Mouse (Mus musculus): ENCODE results near the gene Tmem164. TPM values are rescaled to one million over a fixed set of nuclear protein-coding genes. Genes with fewer than 3 reads are reported as not detected.

Tmem164 gene
- polyA plus RNA-seq, 1 experiment, result 30.2 TPM

DNA sequence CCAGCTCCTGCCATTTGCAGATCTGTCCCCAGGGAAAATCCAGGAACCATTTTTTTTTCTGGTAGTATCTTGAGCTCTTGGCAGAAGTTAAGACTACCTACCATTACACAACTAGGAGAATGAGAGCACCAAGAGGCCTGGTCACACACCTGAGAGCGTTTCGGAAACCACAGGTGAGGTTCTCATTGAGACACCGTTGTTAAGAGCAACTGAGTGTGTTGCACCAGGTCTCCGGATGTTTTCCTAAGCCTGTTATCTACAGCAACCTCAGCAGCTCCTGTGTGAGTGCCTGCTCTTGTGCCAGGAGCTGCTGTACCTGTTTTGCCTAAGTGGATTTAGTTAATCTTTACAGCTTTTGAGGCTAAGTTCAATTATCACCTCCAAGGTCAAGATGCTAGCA lies 92.5 kb downstream of the Tmem164 start:
- Histone ChIP-seq H3K4me1 (ENCODE audit: control insufficient read depth, insufficient read depth, low read length) (no peaks in the 10 kb centered on the region; the same call in 1 of the 2 replicates), H3K4me3 (replicated peaks; ENCODE audit: control insufficient read depth, low read depth, low read length) (no peak overlapping the region), H3K27ac (ENCODE audit: control insufficient read depth, insufficient read depth, low read depth, low read length, poor library complexity) (no peak overlapping the region)
- TF ChIP-seq CTCF (IDR thresholded peaks at IDR 0.05; ENCODE audit: control insufficient read depth, insufficient read depth, low read length) (no peak), POLR2A (IDR thresholded peaks at IDR 0.05; ENCODE audit: borderline replicate concordance, control insufficient read depth, low read depth, low read length) (no peak)
- WGBS, result 82% methylated on average over 4 of the region's 4 CpGs

DNA sequence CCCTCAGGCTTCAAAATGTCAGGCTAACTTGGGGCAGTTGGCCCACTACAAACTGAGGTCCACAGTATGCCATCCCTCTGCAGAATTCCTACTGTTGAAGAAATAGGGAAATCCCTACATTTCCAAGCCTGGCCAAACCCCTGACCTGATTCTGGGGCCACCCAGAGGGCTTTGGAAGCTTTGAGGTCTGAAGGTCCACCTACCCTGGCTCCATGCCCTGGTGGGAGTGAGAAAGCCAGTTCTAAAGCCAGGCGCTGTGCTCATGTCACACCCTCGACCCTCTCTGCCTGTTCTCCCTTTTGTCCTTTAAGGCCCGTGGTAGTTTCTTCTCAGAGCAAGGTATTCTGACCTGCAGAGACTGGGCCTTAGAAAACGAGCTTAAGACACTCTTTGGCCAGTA lies 94.9 kb downstream of the Tmem164 start:
- Histone ChIP-seq H3K27ac (ENCODE audit: control insufficient read depth, insufficient read depth, low read depth, low read length, poor library complexity) (no peak overlapping the region), H3K4me3 (replicated peaks; ENCODE audit: control insufficient read depth, low read depth, low read length) (no peak overlapping the region), H3K4me1 (ENCODE audit: control insufficient read depth, insufficient read depth, low read length) (no peaks in the 10 kb centered on the region; the same call in 1 of the 2 replicates)
- TF ChIP-seq CTCF (IDR thresholded peaks at IDR 0.05; ENCODE audit: control insufficient read depth, insufficient read depth, low read length) (no peak), POLR2A (IDR thresholded peaks at IDR 0.05; ENCODE audit: borderline replicate concordance, control insufficient read depth, low read depth, low read length) (no peak)
- 60% methylated on average over 4 of the region's 4 CpGs for WGBS

DNA sequence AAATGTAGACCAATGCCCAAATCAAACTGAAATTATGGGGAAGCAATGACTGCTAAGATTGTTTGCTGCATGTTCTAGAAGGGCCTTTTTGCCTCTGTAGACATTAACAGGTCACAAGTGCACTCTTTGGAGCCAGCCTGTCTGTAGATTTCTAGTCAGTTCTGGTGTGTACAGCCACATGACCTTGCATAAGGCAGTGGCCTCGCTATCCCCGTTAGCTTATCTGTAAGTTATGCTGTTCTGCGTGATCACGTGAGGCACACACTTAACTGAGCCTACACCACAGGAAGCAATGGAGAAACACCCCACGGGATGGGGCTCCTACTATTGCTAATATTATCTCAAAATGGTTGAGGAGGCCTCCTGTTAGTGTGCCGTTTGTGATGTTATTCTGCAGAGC lies 97.4 kb downstream of the Tmem164 start:
- TF ChIP-seq POLR2A (IDR thresholded peaks at IDR 0.05; ENCODE audit: borderline replicate concordance, control insufficient read depth, low read depth, low read length) (no peak), CTCF (IDR thresholded peaks at IDR 0.05; ENCODE audit: control insufficient read depth, insufficient read depth, low read length) (no peak)
- H3K27ac ChIP-seq (ENCODE audit: control insufficient read depth, insufficient read depth, low read depth, low read length, poor library complexity), result no peak overlapping the region
- 23% methylated on average over 6 of the region's 6 CpGs for WGBS
- H3K4me3 ChIP-seq (replicated peaks; ENCODE audit: control insufficient read depth, low read depth, low read length), result no peak overlapping the region
- no peaks in the 10 kb centered on the region; the same call in 1 of the 2 replicates for H3K4me1 ChIP-seq (ENCODE audit: control insufficient read depth, insufficient read depth, low read length)

DNA sequence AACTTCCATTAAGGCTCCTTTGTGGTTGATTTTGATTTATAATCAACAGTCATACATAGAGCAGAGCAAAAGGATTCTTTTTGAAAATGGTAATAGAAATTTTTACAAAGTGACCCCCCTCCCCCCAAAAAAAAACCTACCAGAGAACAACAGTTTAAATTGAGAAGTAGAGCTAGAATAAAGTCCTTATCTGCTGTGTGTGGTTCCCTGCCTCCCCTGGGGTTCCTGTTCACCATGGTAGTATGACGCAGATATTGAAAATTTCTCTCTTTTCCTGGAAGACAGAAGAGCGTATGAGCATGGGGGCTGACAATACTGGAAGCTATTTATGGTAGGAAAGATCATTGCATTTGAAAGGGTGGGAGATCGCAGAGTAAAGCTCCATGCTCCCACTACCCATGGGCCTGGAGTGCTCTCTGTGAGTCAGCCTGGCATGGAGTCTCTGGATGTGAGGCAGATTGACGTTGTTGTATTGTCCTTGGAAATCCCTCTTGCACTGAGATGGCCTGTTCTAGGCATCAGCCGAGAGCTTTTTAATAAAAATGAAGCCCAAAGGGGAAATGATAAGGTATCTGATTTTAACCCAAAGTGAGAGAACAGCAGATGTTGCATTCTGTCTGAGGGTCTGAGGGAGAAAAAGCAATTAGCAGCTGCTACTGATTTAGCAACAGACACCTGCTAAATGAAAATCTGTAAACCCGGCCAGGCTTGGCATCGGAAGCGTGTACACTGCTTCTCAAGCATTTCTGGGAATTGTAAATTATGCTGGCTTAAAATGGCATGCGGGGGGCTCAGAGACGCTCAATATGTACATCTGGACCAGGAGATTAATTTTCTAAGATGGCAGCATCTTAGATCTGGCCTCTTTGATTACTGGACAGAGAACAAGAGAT lies 105.2 kb downstream of the Tmem164 start:
- WGBS, result 80% methylated on average over 10 of the region's 10 CpGs
- no peak overlapping the region for H3K27ac ChIP-seq (ENCODE audit: control insufficient read depth, insufficient read depth, low read depth, low read length, poor library complexity)
- H3K4me1 ChIP-seq (ENCODE audit: control insufficient read depth, insufficient read depth, low read length), result no peaks in the 10 kb centered on the region
- no peak overlapping the region for H3K4me3 ChIP-seq (replicated peaks; ENCODE audit: control insufficient read depth, low read depth, low read length)
- no peak for TF ChIP-seq CTCF (IDR thresholded peaks at IDR 0.05; ENCODE audit: control insufficient read depth, insufficient read depth, low read length)
- no peak for TF ChIP-seq POLR2A (IDR thresholded peaks at IDR 0.05; ENCODE audit: borderline replicate concordance, control insufficient read depth, low read depth, low read length)

DNA sequence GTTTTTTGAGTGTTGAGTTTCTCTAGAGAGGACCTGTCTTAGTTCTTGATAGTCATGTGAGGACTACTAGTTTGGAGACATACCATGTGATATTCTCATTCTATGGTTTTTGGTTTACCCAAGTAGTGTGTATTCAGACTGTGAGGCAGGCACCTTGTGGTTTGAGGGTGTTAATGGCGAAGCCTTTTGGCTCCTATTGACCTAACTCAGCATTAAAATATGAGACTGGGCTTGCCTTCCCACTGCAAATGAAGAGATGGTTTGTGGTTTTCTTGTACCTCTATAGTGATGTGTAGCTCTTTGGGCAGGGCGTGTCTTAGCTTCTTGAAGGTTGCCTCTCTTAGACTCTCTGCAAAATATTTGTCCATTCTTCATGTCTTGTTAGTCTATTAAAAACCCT lies 111.0 kb downstream of the Tmem164 start:
- Histone ChIP-seq H3K4me3 (replicated peaks; ENCODE audit: control insufficient read depth, low read depth, low read length) (no peak overlapping the region), H3K27ac (ENCODE audit: control insufficient read depth, insufficient read depth, low read depth, low read length, poor library complexity) (no peak overlapping the region), H3K4me1 (ENCODE audit: control insufficient read depth, insufficient read depth, low read length) (no peaks in the 10 kb centered on the region)
- TF ChIP-seq POLR2A (IDR thresholded peaks at IDR 0.05; ENCODE audit: borderline replicate concordance, control insufficient read depth, low read depth, low read length), result no peak
- WGBS, result 76% methylated on average over 2 of the region's 2 CpGs

DNA sequence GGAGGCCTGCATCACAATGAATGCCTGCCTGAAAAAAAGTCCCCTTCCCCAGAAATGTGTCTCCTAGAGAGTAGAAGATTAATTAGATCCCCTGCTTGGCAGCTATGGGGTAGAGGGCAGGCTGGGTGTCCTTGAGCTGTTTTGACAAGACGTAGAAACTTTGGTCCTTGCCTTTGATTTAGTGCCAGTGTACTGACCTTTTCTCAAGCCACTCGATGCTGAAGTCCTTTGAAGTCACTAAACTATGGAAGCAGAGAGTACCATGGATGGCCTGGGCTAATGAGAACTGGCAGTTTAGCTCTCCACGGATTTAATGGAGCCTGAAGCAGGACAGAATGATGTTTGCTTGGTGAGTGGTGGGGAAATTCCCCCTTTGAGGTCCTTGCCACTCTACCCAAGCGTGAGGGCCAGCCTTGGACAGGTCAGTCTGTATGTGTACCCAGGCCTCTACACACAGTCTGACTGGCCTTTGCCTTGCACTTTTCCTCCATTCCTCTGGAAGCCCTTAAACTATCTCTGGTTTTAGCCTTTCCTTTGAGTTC lies 112.9 kb downstream of the Tmem164 start:
- 73% methylated on average over 4 of the region's 4 CpGs for WGBS
- Histone ChIP-seq H3K4me1 (ENCODE audit: control insufficient read depth, insufficient read depth, low read length) (no peaks in the 10 kb centered on the region), H3K27ac (ENCODE audit: control insufficient read depth, insufficient read depth, low read depth, low read length, poor library complexity) (no peak overlapping the region), H3K4me3 (replicated peaks; ENCODE audit: control insufficient read depth, low read depth, low read length) (no peak overlapping the region)
- TF ChIP-seq POLR2A (IDR thresholded peaks at IDR 0.05; ENCODE audit: borderline replicate concordance, control insufficient read depth, low read depth, low read length) (no peak), CTCF (IDR thresholded peaks at IDR 0.05; ENCODE audit: control insufficient read depth, insufficient read depth, low read length) (no peak)

DNA sequence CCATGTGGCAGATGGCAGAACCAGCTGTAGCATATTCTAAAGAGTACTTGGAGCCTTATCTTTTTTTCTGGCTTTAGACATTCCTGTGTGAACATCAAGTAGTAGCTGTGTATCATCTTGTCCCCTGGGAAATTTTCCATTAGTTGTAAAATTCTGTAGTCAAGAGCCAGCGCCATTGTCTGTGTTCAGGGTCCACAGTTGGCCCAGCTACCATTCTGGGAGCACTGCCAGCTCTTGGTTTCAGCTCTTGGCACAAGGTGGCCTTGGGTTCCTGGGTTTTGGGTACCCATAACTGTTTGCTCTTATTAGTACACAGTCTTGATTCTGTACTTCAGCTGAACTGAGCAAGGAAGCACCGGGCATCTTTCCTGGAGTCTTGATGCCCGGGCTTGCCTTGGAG lies 123.4 kb downstream of the Tmem164 start:
- H3K4me1 ChIP-seq (ENCODE audit: control insufficient read depth, insufficient read depth, low read length), result no peaks in the 10 kb centered on the region; the same call in 1 of the 2 replicates
- H3K27ac ChIP-seq (ENCODE audit: control insufficient read depth, insufficient read depth, low read depth, low read length, poor library complexity), result no peak overlapping the region
- H3K4me3 ChIP-seq (replicated peaks; ENCODE audit: control insufficient read depth, low read depth, low read length), result no peak overlapping the region
- TF ChIP-seq POLR2A (IDR thresholded peaks at IDR 0.05; ENCODE audit: borderline replicate concordance, control insufficient read depth, low read depth, low read length), result no peak
- no peak for TF ChIP-seq CTCF (IDR thresholded peaks at IDR 0.05; ENCODE audit: control insufficient read depth, insufficient read depth, low read length)
- 79% methylated on average over 3 of the region's 3 CpGs for WGBS

DNA sequence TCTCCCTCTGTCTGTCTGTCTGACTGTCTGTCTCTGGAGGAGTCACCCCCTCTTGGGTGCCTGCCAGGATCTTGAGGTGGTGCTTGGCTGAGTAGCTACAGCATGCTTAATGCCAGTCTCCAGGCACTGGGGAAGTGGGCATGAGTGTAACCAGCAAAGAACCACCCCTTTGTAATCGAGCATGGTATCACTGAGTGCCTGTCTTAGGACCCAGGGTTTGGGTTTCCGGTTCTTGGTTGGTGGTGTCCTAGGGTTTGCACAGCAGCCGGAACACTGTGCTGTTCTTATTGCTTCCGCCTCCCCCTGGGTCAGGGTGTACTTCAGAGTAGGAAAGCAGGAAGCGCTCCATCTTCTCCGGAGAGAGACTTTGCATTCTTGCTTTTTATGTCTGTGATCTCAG lies 124.9 kb downstream of the Tmem164 start:
- no peaks in the 10 kb centered on the region; the same call in 1 of the 2 replicates for H3K4me1 ChIP-seq (ENCODE audit: control insufficient read depth, insufficient read depth, low read length)
- 53% methylated on average over 6 of the region's 6 CpGs for WGBS
- no peak for TF ChIP-seq CTCF (IDR thresholded peaks at IDR 0.05; ENCODE audit: control insufficient read depth, insufficient read depth, low read length)
- no peak for TF ChIP-seq POLR2A (IDR thresholded peaks at IDR 0.05; ENCODE audit: borderline replicate concordance, control insufficient read depth, low read depth, low read length)
- H3K27ac ChIP-seq (ENCODE audit: control insufficient read depth, insufficient read depth, low read depth, low read length, poor library complexity), result no peak overlapping the region
- H3K4me3 ChIP-seq (replicated peaks; ENCODE audit: control insufficient read depth, low read depth, low read length), result no peak overlapping the region

All from bone marrow, adult 2 months (tissue).